Mouse (Mus musculus) common myeloid progenitor, adult 5-6 weeks (primary cell): ENCODE results near the gene Fgfr2. TPM values are rescaled to one million over a fixed set of nuclear protein-coding genes. Genes with fewer than 3 reads are reported as not detected.
"Not testable (repeated sequence)": the region's sequence is repeated elsewhere in the genome, so short reads cannot be mapped to it uniquely, and the experiment has no call there.

Source experiments
- ATAC-seq: replicated peaks from 2 replicates; pipeline ENCODE4 v1.8.0; 2016; ENCODE audit warnings: low read depth, mild to moderate bottlenecking, moderate TSS enrichment, inconsistent platforms; ENCODE audit not compliant: poor library complexity, severe bottlenecking
- total RNA-seq: library from RNA; stranded (forward); fragments of 200-1000, 187-1606 nt; gene quantifications from 2 replicates; pipeline ENCODE4 v1.2.3, GENCODE M21; 2017

Gene Fgfr2
- total RNA-seq, 1 experiment from 2014 or later: not detected

DNA sequence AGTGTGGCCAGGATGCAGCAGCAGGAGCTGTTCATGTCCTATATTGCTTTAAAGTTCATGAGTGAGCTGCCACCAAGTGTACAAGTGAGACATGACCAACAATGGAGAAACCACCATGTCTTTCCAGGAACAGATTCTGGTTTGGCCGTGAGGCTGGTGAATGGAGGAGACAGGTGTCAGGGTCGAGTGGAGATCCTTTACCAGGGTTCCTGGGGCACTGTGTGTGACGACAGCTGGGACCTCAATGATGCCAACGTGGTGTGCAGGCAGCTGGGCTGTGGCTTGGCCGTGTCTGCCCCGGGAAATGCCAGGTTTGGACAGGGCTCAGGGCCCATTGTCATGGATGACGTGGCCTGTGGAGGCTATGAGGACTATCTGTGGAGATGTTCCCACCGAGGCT, 2082.4 kb downstream of the Fgfr2 start:
- not testable (repeated sequence) for ATAC-seq

DNA sequence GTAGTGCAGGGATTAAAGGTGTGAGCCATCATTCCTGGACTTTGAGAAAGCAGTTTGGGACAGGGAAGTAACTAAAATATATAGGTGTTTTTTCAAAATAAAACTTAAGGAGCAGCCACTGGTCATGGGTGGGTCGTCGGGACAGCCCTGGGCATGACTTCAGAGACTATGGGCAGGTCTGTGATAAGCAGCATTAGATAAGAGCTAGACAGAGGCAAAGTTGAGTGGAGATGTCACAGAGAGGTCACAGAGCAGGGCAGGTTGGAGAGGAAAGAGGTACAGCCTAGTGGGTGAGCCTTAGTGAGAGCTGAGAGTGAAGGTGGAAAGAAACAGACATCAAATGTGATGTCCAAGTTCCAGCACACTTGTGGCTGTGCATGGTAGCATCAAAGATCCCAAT, 2086.1 kb downstream of the Fgfr2 start:
- ATAC-seq: no peak

GRCm38 (mm10) chr7:131036396-131036795, 2086.8 kb downstream of the Fgfr2 start:
- no peak for ATAC-seq

GRCm38 (mm10) chr7:131031755-131032154, 2091.4 kb downstream of the Fgfr2 start, which contains the start of gene Dmbt1:
Gene Dmbt1, plus strand, starts transcription at chr7:131032053.
- no peak for ATAC-seq

GRCm38 (mm10) chr7:131027557-131027956, 2095.6 kb downstream of the Fgfr2 start:
- ATAC-seq: no peak

GRCm38 (mm10) chr7:131024807-131025206, 2098.3 kb downstream of the Fgfr2 start:
- ATAC-seq: no peak

DNA sequence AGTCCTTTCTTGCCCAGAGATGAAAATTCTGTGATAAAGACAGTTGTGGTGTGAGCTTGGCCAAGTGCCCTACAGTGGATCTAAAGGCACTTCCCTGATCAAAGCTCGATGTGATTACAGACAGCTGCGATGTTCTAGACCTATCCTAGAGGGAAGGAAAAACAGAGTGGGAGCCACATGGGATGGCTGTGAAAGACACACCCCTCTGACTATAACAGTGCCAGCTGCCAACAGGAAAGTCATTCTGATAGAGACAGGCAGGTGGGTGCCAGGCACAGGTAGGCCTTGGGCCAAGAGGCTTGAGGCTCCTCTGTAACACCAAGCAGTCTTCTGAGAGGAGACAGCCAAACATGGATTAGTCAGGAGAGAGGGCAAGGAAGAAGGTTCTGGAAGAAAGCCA, 2104.0 kb downstream of the Fgfr2 start:
- no peak for ATAC-seq

GRCm38 (mm10) chr7:131011901-131012300, 2111.2 kb downstream of the Fgfr2 start:
- no peak for ATAC-seq

GRCm38 (mm10) chr7:131009178-131009577, 2114.0 kb downstream of the Fgfr2 start:
- no peak for ATAC-seq

DNA sequence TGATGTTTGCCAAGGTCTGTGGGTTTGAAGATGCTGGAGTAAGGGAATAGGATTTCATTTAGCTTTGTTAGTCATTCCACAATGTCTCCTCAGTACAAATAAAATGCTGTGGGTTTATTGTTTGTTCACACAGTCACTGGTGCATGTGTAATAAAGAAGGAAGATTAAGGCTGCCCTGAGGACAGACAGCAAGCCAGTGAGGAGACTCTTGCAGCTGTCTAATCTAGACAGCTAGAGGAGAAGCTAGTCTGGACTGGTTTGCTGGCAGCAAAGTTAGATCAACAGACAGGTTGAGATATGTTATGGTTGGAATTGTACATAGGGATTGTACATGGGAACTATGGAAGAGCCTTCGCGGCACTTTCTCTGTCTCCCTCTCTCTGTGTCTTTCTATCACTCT, 2115.9 kb downstream of the Fgfr2 start:
- no peak for ATAC-seq

GRCm38 (mm10) chr7:131004071-131004470, 2119.1 kb downstream of the Fgfr2 start:
- no peak for ATAC-seq

DNA sequence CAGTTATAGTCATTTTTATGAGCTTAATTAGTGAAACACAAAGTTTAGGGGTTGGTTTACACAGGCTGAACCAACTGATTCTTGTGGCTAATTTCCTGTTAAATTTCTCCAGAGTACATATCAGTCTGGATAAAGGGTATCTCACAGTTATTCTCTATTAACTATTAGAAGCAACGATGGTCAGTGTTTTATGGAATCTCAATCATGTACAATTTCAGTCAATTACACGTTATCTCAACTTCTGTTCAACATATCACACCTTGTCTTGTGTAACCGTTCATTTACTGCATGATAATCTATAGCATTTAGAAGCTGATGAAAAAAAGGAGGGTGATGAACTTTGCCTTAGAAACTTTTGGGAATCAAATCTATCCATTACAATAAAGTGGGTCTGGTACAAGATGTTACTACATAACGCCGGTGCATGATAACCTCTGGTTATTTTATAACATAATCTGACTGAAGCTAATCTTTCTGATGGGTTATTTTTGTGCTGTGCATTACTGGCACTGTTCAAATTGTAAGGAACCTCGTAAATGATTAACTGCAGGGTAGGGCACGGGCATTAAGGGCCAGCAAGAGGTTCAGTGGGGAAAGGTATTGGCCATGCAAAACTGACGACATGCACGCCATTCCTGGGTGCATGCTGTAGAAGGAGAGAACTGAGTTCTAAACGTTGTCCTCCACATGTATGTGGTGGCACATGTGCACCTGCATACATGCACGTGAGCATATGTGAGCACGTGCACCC, 2121.0 kb downstream of the Fgfr2 start:
- no peak for ATAC-seq

- ATAC-seq: no peak
These were observed 2129.2 kb downstream of the Fgfr2 start for GRCm38 (mm10) chr7:130993907-130994306.

GRCm38 (mm10) chr7:130991174-130991789, 2131.9 kb downstream of the Fgfr2 start:
- ATAC-seq: no peak

- no peak for ATAC-seq
These were observed 2133.8 kb downstream of the Fgfr2 start for GRCm38 (mm10) chr7:130989371-130989770.

DNA sequence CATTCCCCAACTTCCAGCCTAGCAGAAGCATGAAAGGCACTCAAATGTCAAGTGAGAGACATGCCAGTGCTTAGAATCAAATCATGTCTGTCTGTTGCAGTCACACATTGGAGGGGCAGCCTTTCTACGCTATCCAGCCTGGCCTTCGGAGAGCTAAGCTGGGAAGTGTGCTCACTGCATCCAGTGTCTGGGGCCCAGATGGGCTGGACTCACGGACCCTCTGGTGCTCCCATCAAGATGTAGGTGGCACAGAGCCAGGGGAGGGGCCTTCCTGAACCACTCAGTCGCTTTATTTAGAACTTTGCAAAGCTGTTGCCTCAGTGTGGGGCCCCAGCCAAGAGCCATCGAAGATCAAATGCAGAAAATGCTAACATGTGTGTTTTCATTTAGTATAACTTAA, 2135.0 kb downstream of the Fgfr2 start:
- no peak for ATAC-seq

DNA sequence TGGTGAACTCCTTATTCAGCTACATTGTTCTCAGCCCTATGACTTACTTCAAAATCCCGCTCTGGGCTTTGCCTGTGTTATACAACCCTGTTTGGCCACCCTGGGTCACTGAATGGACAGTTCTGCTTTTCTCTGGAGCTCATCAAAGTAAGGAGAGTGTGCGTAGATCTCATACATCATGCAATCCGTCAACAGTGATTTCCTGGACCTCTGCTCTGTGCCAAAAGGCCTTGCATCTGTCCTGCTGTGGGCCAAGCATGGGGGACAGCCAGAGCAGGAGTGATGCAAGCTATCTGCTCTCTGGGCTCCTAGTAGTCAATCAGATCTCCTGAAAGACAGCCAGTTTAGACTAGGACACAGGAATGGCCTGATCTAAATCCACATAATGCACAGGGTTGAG, 2137.4 kb downstream of the Fgfr2 start:
- no peak for ATAC-seq

DNA sequence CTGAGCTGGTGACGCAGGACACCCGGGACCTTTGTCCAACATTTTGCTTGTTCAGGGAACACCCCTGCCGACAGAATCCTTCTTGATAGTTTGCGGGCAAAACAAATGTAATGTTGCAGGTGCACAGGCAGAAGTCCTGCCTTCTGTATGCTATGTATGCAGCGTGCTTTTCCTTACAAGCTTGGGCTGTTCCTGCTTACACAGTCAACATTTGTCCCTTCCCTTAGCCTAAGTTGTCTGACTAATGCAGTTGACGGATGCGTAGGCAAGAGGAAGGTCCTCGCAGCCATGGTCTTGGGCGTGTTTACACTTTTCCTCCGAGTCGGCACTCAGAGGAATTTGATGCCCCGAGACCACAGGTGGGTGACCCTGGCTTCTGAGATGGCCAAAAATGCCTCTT, 2138.0 kb downstream of the Fgfr2 start:
- ATAC-seq: no peak

GRCm38 (mm10) chr7:130984294-130984693, 2138.9 kb downstream of the Fgfr2 start:
- no peak for ATAC-seq

DNA sequence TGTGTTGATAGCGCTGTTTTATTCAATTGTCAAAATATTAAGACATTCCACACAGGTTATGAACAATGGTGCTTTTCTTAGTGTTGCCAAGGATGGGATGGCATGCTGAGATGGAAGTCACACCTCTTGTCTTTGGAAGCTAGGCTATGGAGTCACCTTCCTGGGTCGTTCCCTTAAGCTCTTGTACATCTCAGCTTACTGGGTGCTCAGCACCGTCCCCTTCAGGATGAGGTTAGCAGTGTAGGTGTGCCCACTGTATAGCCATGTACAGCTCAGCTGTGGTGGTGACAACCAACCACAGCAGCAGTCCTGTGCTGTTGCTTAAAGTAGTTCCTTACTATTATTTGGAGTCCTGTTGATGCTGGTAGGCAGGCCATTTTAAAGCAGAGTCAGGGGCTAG, 2140.3 kb downstream of the Fgfr2 start:
- ATAC-seq: no peak

GRCm38 (mm10) chr7:130982371-130982770, 2140.8 kb downstream of the Fgfr2 start:
- ATAC-seq: no peak

- no peak for ATAC-seq
These were observed 2143.0 kb downstream of the Fgfr2 start for GRCm38 (mm10) chr7:130980130-130980529.
